ENCODE assay signal across 10 mouse cellular contexts in the genomic region with DNA sequence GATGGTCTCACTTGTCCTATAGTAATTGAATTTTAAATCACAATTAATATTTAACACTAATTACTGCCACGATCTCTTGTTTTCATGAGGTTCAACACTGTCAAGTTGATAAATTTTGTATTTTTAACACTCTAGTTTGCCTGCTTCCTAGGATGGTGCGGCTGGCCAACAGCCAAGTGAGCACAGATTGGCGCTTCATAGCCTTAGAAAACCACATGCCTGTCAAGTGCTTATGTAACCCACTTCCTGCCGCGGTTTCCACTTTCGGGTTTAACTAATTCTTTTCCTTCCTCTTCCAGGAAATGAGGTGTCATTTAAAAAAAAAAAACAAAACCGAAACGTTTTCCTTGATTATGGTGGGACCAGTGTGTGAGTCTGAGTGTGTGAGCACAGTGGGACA. TPM values are rescaled to one million over a fixed set of nuclear protein-coding genes. Genes with fewer than 3 reads are reported as not detected.
A peak's percentile ranks its signal among the peaks of the same experiment; 100 is the strongest.
DNase-seq lines count a peak whose midpoint lies in the region; ATAC-seq and TF ChIP-seq lines count a peak whose summit lies in the region.
"Had no signal": no experiment of that assay in that cellular context is flagged by ENCODE, and none has a peak within 500 bp of the region (broad histone marks: within the 10 kb centered on the region; RNA-seq: fewer than 3 reads in every experiment).

No protein-coding gene starts in this region.

- H3K4me3 ChIP-seq in bone marrow, adult 2 months (replicated peaks; ENCODE audit: control insufficient read depth, low read depth, low read length), result peak overlapping the region; percentile 33
- no peak overlapping the region for H3K4me3 ChIP-seq in hindbrain, postnatal 0 days (ENCODE audit: low read length)
- H3K4me3 ChIP-seq in hindbrain, embryonic 14.5 days (replicated peaks; ENCODE audit: low read length), result no peak overlapping the region
- H3K4me3 ChIP-seq: heart, adult 2 months had no signal

- H3K9ac ChIP-seq in hindbrain, postnatal 0 days (replicated peaks; ENCODE audit: low read length), result no peak overlapping the region
- no peak overlapping the region for H3K9ac ChIP-seq in hindbrain, embryonic 14.5 days

- no peak for TF ChIP-seq POLR2A in bone marrow, adult 2 months (IDR thresholded peaks at IDR 0.05; ENCODE audit: borderline replicate concordance, control insufficient read depth, low read depth, low read length)

- no peak overlapping the region for H3K4me2 ChIP-seq in hindbrain, postnatal 0 days (ENCODE audit: low read depth, low read length)
- H3K4me2 ChIP-seq in hindbrain, embryonic 14.5 days (replicated peaks), result no peak overlapping the region

- H3K9me3 ChIP-seq in hindbrain, postnatal 0 days (ENCODE audit: low read length), result no peaks in the 10 kb centered on the region
- H3K9me3 ChIP-seq in hindbrain, embryonic 14.5 days (ENCODE audit: control insufficient read depth, low read length), result no peaks in the 10 kb centered on the region

- peak; percentile 84 for ATAC-seq in megakaryocyte, adult 5-6 weeks (ENCODE audit: poor library complexity, severe bottlenecking)
- no peak for ATAC-seq in hindbrain, postnatal 0 days
- ATAC-seq in hindbrain, embryonic 14.5 days (ENCODE audit: low FRiP score), result no peak

- peaks cover 1% of the 10 kb centered on the region; the same call in 1 of the 2 replicates for H3K4me1 ChIP-seq in bone marrow, adult 2 months (ENCODE audit: control insufficient read depth, insufficient read depth, low read length)
- H3K4me1 ChIP-seq in hindbrain, postnatal 0 days (ENCODE audit: insufficient read depth, low read length), result no peaks in the 10 kb centered on the region; the same call in 1 of the 2 replicates
- H3K4me1 ChIP-seq in hindbrain, embryonic 14.5 days (replicated peaks; ENCODE audit: control insufficient read depth, insufficient read depth, low read length), result peaks cover 6% of the 10 kb centered on the region; the same call in 1 of the 2 replicates

- TF ChIP-seq CTCF in bone marrow, adult 2 months (IDR thresholded peaks at IDR 0.05; ENCODE audit: control insufficient read depth, insufficient read depth, low read length), result no peak
- no peak for TF ChIP-seq CTCF in hindbrain, postnatal 0 days (IDR thresholded peaks at IDR 0.05; ENCODE audit: low read depth)

- H3K27me3 ChIP-seq in hindbrain, postnatal 0 days (ENCODE audit: insufficient read depth, low read length), result no peaks in the 10 kb centered on the region
- no peaks in the 10 kb centered on the region for H3K27me3 ChIP-seq in hindbrain, embryonic 14.5 days (ENCODE audit: control insufficient read depth, insufficient read depth, low read length)

- H3K27ac ChIP-seq in bone marrow, adult 2 months (ENCODE audit: control insufficient read depth, insufficient read depth, low read depth, low read length, poor library complexity), result no peak overlapping the region
- no peak overlapping the region for H3K27ac ChIP-seq in hindbrain, postnatal 0 days
- no peak overlapping the region for H3K27ac ChIP-seq in hindbrain, embryonic 14.5 days
- H3K27ac ChIP-seq: heart, adult 2 months; macrophage had no signal

- WGBS in bone marrow, adult 2 months, result 12% methylated on average over 8 of the region's 8 CpGs
- WGBS in hindbrain, postnatal 0 days, result 65% methylated on average over 8 of the region's 8 CpGs
- WGBS in hindbrain, embryonic 14.5 days, result 76% methylated on average over 8 of the region's 8 CpGs

- no peaks in the 10 kb centered on the region for H3K36me3 ChIP-seq in hindbrain, postnatal 0 days (ENCODE audit: insufficient read depth, low read length)
- H3K36me3 ChIP-seq in hindbrain, embryonic 14.5 days (replicated peaks; ENCODE audit: control insufficient read depth, insufficient read depth), result no peaks in the 10 kb centered on the region

- peak; percentile 90 for DNase-seq in CD4-positive, CD25-positive, alpha-beta regulatory T cell, adult 2 months (ENCODE audit: low read depth, low spot score)
- peak; percentile 18 to 47 for DNase-seq in kidney, postnatal 36 days
- DNase-seq in thymus, postnatal 36 days, result peak; percentile 54 to 65
- no peak for DNase-seq in adrenal gland, adult 8-10 months
- DNase-seq in hindbrain, postnatal 0 days (ENCODE audit: low spot score), result no peak
- no peak for DNase-seq in hindbrain, embryonic 14.5 days (ENCODE audit: low spot score)

RNA-seq across cellular contexts. Expression of gene Man2a1, which starts 20.8 kb away (rescaled TPM):
- 8.0 and 22.5 TPM in 2 replicates for polyA plus RNA-seq in bone marrow, adult 2 months (2011; ENCODE audit: insufficient read depth, insufficient read length, low replicate concordance, missing spikeins)
- total RNA-seq in megakaryocyte, adult 5-6 weeks (2015), result 37.3 and 39.2 TPM in 2 replicates
- total RNA-seq in megakaryocyte, adult 5-6 weeks (2017), result 38.3 and 48.0 TPM in 2 replicates
- total RNA-seq in adrenal gland, adult 8-10 months (2022), result 100 to 1,000 TPM; 112 to 154 (median 134) TPM
- 14.9 and 15.8 TPM in 2 replicates for total RNA-seq in hindbrain, postnatal 0 days (2014; rRNA removed)
- polyA plus RNA-seq in hindbrain, postnatal 0 days (2015; fragmentation: Nextera tagmentation; extraction: Ambion mirVana), result 2.6 and 3.3 TPM in 2 replicates
- polyA plus RNA-seq in hindbrain, embryonic 14.5 days (2014; fragmentation: Nextera tagmentation; extraction: Ambion mirVana), result 5.3 and 5.5 TPM in 2 replicates

Comparison
In these comparisons a context has a peak if more than half of its experiments do, and no peak if none do; other contexts are left out.
1. DNase-seq: peak in CD4-positive, CD25-positive, alpha-beta regulatory T cell, adult 2 months (single experiment), kidney, postnatal 36 days (2 of 2) and thymus, postnatal 36 days (2 of 2); none in adrenal gland, adult 8-10 months (single experiment), hindbrain, postnatal 0 days (single experiment) and hindbrain, embryonic 14.5 days (single experiment).